Mouse (Mus musculus): ENCODE measurements at regions not wholly inside any gene's neighbourhood (a gene's known extent, or its start where the extent isn't known, plus 50 kb on each side); places are given as distances from the start of the nearest gene placed in this dataset.

DNA sequence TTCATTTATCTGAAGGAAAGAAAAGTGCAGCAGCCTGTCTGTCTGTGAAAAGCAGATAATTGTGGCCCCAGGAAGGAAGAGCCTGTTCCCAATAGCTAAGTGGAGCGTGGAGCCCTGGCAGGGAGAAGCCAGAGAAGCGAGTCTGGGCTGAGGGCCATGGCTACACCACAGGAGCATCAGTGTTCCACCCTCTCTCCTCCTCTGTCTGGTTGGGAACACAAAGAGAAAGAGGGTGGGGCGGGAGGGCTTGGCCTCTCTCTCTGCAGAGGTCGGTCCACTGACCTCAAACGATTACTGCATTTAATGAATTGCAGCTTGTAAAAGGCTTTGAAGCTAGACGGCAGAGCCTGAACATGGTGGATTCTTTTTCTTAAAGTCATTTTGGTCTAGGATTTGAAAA is 329.0 kb downstream of the Pik3r1 start:
- ATAC-seq (ENCODE audit: low TSS enrichment): no peak

DNA sequence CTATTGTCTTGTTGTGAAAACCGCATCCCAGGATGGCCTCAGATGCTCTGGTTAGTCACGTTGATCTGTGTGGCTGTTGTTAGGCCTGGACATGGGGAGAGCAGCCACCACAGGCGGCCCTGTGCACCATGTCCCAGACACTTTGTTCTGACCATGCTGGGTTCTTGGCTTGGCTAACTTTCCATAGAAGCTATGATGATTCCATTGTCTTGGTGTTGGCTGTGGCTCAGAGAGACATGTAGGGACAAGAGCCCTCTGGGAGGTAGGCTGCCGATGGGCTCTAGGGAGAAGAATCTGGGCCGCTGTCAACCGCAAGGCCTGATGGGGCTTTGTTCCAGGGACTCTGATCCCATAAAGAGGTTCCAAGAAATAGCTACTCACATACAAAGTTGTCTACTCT is 334.9 kb downstream of the Pik3r1 start:
- ATAC-seq (ENCODE audit: low TSS enrichment): no peak

DNA sequence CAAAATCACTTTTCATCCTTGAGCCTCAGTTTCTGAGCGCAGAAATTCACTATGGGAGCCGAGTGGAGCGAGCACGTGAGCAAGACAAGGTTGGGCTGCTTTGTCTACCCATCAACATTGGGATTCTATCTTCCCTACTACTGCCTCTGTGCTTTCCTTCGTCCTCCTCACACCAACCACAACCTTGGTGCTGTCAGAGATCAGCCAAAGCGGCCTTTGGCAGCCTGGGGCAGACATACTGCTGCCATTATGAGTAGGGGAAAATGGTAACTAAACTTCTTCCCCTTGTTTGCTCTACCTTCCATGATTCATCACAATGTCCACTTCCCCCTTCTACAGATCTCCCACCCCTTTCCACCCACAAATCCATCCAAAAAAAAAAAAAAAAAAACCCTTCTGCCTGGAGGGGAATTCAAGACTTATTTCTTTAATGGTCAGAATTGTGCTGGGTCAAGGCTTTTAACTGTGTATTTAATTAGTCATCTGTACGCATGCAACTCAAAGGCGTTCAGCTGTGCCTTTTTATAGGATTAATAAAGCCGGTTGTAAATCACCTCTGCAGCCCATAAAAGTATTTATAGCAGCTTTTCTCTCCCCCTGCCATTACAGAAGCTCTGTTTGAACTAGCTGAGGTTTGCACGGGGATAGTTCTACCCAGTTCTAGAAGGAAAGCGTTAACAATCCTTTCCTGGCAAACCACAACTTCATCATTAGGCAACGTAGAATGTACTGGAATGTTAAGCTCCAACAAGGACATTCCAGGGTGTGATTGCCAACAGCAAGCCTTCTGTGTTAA is 340.4 kb downstream of the Pik3r1 start:
- no peak for ATAC-seq (ENCODE audit: low TSS enrichment)

DNA sequence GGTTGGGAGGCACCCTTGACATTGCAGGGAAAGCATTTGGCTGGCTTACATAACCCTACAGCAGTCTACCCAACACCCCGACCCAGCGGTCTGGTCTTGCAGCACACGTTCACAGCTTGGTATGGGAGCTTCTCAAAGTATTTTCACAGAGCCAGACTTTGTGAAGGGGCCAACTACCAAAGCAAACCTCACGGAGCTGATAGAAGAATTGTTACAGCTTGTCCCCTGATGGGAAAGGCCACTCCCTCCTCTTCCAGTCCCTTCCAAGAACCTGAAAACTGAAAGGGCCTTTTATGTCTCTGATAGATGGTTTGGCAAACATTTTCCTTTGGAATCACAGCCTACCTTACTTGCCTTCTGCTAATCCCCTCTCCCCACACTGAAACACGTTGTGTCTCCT is 341.6 kb downstream of the Pik3r1 start:
- ATAC-seq (ENCODE audit: low TSS enrichment): no peak

DNA sequence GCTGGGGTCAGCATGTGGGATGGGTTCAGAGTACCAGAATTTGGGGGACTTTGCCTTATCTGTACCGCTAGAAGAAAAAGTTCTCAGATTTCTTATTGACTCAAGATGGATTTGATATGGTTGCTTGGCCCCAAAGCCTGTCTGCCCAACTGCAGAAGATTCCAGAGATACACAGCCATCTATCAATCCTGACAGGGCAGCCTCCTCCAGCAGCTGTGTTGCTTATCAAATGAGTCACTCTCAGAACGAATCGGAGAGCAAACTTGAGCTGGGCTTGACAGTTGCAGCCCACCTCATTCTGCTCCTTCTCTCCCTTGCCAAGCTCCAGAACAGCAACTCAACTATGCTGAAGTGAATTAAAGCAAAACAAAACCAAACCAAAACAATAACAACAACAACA is 345.9 kb downstream of the Pik3r1 start:
- no peak for ATAC-seq (ENCODE audit: low TSS enrichment)

DNA sequence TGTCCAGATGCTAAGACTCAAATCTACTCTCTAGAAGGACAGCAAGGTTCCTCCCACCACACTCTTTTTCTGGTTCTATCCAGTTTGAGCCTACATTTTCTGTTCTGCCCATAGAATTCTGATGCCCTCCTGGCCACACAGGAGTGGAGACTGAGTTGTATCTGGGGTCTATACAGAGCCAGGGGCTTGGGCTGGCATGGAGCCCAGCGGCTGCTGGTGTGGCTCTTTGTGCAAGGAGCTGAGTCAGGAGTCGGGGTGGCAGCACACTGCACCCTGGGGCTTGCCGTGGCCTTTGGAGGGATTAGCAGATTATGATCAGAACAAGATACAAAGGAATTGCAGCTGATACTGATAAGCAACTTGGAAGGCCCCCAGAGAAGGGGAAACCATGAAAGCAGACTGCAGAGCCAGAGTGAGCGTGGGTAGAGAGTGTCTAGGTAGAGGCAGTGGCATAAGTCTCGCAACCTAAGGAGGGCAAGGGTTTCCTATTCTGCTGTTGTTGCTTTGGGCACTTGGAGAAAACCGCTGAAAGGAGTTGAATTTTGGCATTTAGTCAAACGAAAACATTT is 348.5 kb downstream of the Pik3r1 start:
- ATAC-seq (ENCODE audit: low TSS enrichment): no peak

DNA sequence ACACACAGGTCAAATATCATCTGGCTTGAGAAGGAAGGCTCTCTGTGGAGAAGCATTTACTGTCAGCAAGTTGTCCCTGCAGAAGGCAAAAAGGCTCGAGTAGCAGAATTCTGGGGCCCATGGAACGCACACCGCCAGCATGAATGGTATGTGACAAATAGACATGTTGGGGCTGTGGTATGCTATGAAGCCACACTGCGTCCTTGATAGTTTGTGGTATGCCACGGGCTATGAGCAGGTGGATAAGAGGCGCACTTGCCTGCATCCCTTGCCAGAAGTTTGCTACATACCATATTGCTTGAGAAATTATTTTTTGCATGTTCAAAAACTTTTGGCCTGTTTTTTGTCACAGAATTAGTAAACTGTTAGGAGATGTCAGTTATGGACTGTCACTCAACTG is 349.7 kb downstream of the Pik3r1 start:
- no peak for ATAC-seq (ENCODE audit: low TSS enrichment)

DNA sequence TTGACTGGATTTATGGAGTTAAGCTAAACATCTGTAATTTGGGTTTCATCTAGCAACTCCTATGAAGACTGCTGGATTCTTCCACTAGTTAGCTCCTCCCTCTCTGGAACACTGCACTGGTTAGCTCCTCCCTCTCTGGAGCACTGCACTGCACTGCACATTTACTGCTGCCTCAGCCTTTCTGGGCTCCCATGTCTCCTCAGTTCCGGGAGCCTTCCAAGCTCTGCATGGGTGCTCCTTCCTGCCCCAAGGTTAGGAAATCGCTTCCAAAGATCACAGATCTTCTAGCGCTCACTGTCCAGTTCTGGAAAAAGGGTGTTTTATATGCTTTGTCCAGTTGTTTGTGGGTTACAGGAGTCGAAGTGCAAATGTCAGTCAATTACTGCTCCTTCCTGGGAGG is 359.1 kb downstream of the Pik3r1 start:
- no peak for ATAC-seq (ENCODE audit: low TSS enrichment)

DNA sequence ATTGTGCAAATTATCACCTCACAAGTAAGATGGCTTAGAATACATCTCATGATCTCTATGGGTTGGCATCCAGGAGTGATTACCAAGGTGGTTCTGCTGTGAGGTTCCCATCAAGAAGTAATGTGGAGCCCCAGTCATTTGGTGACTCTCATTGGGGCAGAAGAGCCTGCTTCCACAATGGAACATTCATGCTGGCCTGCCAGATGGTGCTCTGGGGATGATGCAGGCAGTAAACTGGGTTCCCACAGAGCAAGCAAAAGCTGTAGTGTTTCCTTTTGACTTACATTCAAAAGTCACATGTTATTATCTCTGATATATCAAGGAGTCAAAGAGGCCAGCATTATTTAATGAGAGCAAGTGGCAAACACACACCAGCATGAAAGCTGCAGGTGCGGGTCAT is 360.4 kb downstream of the Pik3r1 start:
- no peak; the same call in 1 of the 2 replicates for ATAC-seq (ENCODE audit: low TSS enrichment)

DNA sequence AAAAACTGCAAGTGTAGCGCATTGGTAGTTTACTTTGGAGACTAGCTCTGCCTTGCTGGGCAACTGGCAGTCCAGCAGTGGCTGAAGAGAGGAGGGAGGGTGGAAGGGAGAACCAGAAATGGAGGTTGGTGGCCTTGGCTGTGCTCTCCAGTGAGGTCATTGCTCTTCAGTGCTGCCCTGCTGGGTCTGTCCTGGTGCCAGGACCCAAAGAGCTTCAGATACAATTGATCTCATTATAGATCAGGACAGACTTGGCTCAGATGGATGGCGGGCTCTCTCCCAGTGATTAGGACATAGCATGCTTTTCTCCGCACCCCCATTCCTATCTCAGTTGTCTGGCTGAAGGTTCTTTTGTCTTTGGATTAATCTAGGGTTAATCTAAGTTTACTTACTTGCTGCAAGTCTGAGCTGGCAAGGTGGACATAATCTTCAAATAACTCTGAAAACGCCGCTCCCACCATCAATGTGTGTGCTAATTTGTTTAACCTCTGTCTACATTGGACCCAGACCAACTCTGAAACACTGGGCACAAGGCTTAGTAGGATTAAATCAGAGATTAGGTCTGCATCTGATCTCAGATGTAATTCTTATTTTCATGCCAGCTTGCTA is 394.3 kb downstream of the Pik3r1 start:
- peak; percentile 77 for ATAC-seq (ENCODE audit: low TSS enrichment)

DNA sequence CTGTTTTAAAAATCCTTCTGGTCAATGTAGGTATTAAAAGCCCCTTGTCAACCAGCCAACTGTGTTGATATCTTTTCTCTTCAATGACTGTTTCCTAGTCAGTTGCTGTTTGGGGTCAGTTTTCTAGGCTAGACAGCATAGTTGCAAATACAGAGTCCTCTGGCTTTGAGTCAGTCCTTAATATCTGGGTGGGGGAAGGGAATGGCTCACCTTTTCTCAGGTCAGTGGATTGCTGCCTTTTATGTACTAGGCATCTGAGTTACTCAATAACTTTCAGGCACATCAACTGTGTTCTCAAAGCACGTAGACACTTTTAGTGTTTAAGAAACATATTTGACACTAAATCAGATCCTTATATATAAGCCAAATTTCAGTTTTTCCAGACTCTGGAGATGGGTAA is 396.1 kb downstream of the Pik3r1 start:
- no peak for ATAC-seq (ENCODE audit: low TSS enrichment)

DNA sequence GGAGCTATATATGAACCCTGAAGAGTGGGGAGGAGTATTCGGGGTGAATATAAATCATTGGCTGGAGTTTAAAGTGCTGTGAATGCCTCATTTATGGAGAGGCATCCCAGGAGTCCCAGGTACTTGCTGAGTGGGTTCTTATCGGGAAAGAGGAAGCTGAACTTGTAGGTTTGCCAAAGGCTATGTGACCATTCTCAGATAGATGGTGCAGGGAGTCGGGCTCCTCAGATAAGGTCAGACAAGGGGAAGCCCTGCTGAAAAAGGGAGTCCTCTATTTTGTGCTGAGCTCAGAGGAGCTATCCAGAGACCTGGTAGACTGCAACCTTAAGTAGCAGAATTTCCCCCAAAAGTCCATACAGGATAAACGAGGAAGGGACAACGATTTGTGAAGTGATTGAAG is 399.8 kb downstream of the Pik3r1 start:
- no peak for ATAC-seq (ENCODE audit: low TSS enrichment)

DNA sequence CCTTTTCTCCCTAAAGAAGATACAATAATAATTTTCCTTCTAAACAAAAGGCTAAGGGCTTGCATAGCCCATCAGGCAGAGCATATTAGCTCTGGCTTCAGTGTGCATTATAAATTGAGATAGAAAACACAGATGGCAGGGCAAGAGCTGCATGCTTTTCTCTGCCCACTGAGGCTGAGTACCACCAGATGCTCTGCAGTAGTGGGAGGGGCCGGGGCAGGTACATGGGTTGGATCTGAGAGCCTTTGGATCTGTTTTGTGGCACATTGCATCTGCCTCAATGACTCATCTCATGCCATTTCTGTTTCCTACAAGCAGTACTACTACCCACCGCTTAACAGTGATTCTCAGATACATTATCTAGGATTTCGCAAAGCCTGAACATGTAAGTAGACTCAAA is 412.7 kb downstream of the Pik3r1 start:
- ATAC-seq (ENCODE audit: low TSS enrichment): peak; percentile 27; the same call in 1 of the 2 replicates

DNA sequence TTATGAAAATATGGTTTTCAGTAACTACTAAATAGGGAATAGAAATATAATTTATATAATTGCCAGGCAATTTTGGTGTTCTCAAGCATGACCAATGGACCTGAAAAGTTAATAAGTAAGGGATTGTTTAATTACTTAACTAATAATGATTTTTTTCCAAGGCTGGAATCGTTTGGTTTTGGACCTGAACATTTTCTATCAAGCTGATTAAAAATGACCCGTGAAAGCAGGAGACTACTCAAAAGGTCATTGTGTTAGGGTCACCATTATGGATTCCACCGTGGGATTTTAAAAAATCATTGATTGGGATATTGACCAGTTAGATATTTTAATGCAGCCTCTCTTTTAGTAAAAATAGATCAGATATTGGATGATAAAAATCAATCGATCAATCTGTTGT is 416.9 kb downstream of the Pik3r1 start:
- ATAC-seq (ENCODE audit: low TSS enrichment): no peak

DNA sequence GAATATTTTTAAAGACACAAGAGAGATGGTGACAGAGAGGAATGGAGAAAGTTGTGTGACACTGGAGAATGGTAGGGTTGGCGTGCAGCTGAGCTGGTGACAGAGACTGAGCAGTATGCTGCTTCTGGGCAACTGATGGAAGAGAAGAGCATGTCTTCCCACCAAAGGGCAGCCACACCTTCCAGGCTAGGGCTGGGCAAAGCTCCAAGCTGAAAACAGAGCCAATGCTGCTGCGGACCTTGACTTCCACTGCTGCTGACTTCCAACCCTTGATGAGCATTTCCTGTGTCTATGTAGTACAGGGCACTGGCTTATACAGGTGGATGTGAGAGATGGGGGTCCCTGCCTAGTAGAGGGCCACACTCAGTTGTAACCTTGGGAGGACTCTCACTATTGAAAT is 418.7 kb downstream of the Pik3r1 start:
- ATAC-seq (ENCODE audit: low TSS enrichment): no peak

DNA sequence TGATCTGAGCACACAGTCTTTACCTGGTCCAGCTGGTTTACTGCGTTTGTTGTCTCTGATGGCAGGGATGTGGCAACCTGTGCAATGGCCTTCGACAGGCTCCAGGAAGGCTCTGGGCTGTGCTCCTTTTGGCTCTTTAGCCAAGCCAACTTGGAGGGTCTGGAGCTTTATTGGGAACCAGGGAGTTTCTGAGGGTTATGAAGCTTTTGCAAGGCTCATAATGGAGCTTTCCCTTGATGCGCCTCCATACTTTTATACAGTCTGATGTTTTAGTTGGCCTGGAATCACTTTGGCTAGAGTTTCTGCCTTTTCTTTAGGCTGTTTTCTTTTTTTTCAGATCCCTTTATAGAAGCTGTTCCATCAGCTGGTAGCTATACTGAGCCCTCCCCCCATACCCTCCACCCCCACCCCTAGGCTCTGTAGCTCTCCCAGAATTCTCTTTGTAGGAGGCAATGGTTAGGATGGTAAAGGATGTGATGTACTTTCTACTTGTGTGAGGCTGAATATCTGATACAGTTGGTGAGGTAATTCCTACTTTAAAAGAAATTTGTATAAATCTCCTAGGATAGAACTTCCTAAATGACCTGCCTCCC is 429.6 kb downstream of the Pik3r1 start:
- ATAC-seq (ENCODE audit: low TSS enrichment): peak; percentile 69

DNA sequence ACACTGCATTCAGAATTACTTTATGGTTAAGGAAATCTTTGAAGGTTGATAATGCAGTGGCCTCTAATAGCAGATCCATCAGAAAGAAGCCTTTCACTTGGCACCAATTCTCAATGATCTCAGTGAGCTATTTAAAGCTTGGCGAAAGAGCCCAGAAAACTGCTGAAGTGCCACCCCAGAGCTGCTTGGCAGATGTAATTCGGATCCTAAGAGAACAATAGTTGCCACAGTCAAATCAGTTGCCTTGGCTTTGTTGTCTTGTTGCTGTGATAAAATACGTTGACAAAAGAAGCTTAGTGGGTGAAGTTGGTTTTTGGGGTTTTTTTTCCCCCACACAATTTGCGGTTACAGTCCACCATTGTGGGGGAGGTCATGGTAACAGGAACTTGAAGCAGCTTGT is 449.4 kb downstream of the Pik3r1 start:
- ATAC-seq (ENCODE audit: low TSS enrichment): no peak; the same call in 1 of the 2 replicates

DNA sequence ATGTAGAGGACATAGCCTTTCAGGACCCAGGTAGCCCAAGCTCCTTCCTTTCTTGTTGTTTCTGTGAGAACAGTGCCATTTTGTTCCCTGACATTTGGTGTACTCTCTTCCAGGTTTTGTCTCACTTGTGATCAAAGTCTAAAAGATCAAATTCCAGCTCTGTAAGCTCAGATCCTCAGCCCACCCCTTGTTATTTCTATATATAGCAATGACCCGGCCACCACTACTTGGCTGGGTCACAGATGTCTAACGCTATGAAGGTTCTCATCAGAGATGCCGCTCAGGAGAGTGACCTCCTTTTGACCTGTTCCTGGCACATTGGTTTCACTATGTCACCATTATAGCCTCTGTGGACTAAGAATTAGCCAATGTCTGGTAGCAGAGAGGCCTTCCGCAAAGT is 451.7 kb downstream of the Pik3r1 start:
- no peak for ATAC-seq (ENCODE audit: low TSS enrichment)

DNA sequence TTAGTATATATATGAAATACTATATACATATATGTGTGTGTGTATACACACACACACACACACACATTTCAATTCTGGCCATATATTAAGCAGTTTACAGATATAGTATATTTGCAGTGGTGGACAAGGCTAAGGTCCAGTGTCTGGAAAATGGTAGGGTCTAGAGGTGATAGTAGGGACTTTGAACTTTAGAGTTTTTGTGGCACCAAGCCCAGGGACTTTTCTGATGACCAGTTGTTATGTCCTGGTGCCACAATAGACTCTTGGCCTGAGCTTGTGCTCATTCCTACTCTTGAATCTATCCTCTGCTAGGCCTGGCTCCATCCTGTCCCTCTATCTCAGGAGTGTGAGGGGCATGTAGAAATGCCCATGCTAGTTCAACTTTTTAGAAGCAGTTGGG is 454.0 kb downstream of the Pik3r1 start:
- no peak for ATAC-seq (ENCODE audit: low TSS enrichment)

DNA sequence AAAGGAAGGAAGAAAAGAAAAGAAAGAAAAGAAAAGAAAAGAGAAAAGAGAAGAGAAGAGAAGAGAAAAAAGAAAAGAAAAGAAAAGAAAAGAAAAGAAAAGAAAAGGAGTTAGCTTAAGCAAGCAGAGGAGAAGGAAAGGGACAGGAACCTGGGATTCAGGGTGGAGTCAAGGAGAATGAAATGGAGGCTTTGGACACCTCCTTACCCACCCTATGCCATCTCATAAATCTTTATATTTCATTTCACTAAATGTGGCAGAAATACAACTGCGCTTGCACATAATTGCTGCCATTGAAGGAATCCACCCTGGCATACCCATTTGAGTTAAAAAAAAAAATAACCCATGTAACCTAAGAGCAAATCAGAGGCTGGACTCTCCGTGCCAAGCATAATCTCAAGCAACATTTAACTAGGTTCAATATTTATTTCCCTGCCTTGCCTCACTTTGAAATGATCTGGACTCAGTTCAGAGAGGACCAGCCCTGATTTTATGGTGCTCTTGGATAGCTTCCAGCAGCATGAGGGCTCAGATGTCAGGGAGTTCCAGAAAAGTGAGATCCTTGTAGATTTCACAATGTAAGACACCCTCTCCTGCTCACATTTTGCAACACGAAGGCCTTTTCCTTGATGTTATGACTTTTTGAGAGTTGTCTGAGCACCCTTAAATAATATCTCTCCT is 456.2 kb downstream of the Pik3r1 start:
- no peak for ATAC-seq (ENCODE audit: low TSS enrichment)

DNA sequence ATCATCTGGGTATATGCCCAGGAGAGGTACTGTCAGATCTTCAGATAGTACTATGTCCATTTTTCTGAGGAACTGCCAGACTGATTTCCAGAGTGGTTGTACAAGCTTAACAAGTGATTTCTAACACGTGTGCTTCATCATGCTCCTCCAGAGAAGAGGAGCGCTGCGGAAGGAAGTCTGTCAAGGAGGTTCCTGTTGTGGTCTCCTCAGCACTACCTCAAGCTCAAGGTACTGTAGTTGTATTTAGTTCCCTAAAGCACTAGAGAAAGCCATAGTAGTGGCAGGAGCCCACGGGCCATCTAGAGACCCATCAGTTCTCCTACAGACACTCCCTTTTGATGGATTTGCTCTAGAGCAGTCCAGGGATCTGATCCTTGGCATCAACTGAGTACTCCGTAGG is 459.3 kb downstream of the Pik3r1 start:
- no peak for ATAC-seq (ENCODE audit: low TSS enrichment)

DNA sequence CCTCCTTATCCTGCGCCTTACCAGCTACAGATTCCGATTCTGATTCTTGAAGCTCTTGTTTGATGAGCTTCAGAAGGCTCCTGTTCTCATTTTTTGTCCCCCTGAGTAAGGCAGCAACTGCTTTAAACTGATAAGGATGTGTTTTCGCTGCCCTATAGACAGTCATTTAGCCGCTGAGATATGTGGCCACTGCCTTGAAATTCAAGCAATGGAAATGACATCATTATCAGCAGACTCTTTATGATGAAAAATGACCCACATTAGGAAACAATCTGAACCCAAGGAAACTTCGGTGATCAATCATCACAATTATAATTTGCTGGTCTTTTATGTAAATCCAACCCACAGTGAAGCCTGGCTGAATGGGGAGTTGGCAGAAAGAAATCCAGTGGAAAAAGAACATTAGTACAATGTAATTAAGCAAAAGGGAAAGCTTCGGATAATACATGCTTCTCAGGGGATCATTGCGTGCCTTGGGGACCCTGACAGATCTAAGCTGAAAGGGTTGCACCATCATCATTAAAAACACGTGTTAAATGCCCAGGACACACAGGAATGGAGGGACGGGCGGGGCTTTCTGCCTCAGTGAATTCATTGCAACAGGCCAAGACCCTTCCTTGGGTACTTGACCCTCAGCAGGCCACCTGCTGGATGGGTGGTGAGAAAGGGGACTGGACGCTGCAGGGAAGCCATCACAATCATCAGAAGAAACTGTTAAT is 462.2 kb downstream of the Pik3r1 start:
- ATAC-seq (ENCODE audit: low TSS enrichment): no peak

Measured in frontal cortex, adult (tissue).